Mouse (Mus musculus): ENCODE measurements around the gene Adam12. TPM values are rescaled to one million over a fixed set of nuclear protein-coding genes. Genes with fewer than 3 reads are reported as not detected.

Gene Adam12
- polyA plus RNA-seq, 1 experiment from 2014 or later: 50.9 TPM

DNA sequence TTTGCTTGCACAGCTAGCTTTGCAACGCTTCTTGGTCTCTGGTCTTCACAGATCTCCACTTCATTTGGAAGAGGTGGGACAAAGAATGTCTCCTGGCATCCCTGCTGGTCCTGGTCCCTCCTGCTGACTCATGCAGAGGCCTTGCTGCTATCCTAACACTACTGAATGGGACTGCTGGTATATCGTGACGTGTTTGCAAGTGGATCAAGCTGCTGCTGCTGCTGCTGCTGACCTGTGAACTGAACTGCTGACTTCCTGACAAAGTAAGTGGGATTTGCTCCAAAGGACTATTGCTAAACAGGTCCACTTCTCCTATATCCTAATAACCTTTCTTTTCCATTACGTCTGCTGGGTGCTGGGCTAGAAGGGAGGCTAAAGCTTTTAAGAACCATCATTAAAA lies 56.7 kb downstream of the Adam12 start:
- no peak for TF ChIP-seq CTCF (IDR thresholded peaks at IDR 0.05; ENCODE audit: low read depth)
- Histone ChIP-seq H3K9me3 (ENCODE audit: low read depth, low read length) (no peaks in the 10 kb centered on the region), H3K4me2 (no peak overlapping the region), H3K27me3 (ENCODE audit: insufficient read depth, low read length) (no peaks in the 10 kb centered on the region), H3K9ac (no peak overlapping the region), H3K4me3 (ENCODE audit: low read depth, low read length) (no peak overlapping the region), H3K4me1 (ENCODE audit: insufficient read depth) (no peaks in the 10 kb centered on the region), H3K36me3 (ENCODE audit: insufficient read depth) (peaks cover 14% of the 10 kb centered on the region), H3K27ac (ENCODE audit: low read depth) (no peak overlapping the region)
- WGBS: 65% methylated on average over 4 of the region's 4 CpGs
- peak; percentile 26 for DNase-seq
- ATAC-seq (ENCODE audit: insufficient read depth): no peak

DNA sequence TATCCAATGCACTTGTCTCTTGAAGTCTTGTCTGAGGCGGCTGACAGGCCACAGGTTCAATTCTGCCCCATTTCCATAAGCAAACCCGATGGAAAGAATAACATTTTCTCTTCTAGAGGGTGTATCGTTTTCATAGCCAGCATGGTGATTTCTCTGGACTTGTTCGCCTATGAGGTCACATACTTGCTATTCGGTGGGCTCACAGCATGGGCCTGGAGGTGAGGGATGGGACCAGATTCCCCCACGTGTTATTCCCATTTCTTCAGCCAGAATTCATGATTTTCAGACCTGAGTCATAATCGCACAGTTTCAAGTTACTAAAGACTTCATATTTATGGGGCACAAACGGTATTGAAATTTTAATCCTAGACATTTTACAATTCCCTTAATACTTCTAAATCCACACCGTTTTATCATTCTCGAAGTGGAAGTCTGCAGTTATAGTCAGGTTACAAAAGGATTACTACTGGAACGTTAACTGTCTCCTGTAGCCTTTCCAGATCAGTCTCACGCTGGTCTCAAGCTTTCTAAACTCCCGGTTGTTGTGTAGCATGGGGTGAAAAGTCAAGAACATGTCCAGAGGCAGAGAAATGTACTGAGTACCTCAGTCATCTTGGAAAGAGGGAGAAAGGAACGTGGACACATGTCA lies 58.4 kb downstream of the Adam12 start:
- TF ChIP-seq CTCF (IDR thresholded peaks at IDR 0.05; ENCODE audit: low read depth): no peak
- H3K4me1 ChIP-seq (ENCODE audit: insufficient read depth): no peaks in the 10 kb centered on the region
- ATAC-seq (ENCODE audit: insufficient read depth) (no peak), DNase-seq (no peak)
- peaks cover 22% of the 10 kb centered on the region for H3K36me3 ChIP-seq (ENCODE audit: insufficient read depth)
- H3K27ac ChIP-seq (ENCODE audit: low read depth): no peak overlapping the region
- no peaks in the 10 kb centered on the region for H3K27me3 ChIP-seq (ENCODE audit: insufficient read depth, low read length)
- H3K9me3 ChIP-seq (ENCODE audit: low read depth, low read length): no peaks in the 10 kb centered on the region
- H3K4me3 ChIP-seq (ENCODE audit: low read depth, low read length): no peak overlapping the region
- no peak overlapping the region for H3K9ac ChIP-seq
- 83% methylated on average over 14 of the region's 14 CpGs for WGBS
- no peak overlapping the region for H3K4me2 ChIP-seq

DNA sequence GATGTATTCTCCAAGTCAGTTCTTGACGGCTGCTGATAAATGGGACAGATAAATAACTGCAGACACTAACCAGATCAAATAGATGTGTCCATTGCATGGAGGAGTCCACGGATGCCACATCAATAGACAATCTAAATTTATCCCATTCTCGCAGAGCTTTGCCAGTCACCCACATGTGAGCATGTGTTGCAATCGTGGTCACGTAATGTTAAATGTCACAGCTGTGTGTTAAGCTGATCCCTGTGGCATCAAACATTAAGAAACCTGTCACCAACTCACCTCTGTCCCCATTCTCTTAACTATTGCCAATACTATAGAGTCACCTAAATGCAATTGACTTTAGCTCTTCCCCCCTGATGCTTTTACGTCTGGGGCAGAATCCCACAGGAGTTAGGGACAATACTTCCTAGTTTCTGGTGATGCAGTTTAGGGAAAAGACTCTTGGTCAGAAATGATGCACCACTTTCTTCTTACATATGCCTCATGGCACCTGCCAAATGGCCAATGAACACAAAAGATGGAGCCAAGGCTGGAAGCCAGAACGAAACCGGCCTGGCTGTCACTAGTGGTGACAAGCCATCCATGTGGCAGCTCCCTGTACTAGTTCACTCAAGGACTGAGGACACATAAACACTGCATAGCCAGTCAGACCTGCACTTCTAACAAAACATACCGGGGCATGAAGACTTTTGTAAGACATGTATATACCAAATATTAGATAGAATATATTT lies 61.6 kb downstream of the Adam12 start:
- H3K27me3 ChIP-seq (ENCODE audit: insufficient read depth, low read length): no peaks in the 10 kb centered on the region
- H3K4me2 ChIP-seq: no peak overlapping the region
- no peak for TF ChIP-seq CTCF (IDR thresholded peaks at IDR 0.05; ENCODE audit: low read depth)
- no peak for ATAC-seq (ENCODE audit: insufficient read depth)
- no peak overlapping the region for H3K9ac ChIP-seq
- peaks cover 5% of the 10 kb centered on the region; the same call in 1 of the 2 replicates for H3K4me1 ChIP-seq (ENCODE audit: insufficient read depth)
- no peak for DNase-seq
- H3K4me3 ChIP-seq (ENCODE audit: low read depth, low read length): no peak overlapping the region
- no peaks in the 10 kb centered on the region for H3K9me3 ChIP-seq (ENCODE audit: low read depth, low read length)
- H3K27ac ChIP-seq (ENCODE audit: low read depth): no peak overlapping the region
- peaks cover 22% of the 10 kb centered on the region for H3K36me3 ChIP-seq (ENCODE audit: insufficient read depth)
- 82% methylated on average over 9 of the region's 9 CpGs for WGBS

DNA sequence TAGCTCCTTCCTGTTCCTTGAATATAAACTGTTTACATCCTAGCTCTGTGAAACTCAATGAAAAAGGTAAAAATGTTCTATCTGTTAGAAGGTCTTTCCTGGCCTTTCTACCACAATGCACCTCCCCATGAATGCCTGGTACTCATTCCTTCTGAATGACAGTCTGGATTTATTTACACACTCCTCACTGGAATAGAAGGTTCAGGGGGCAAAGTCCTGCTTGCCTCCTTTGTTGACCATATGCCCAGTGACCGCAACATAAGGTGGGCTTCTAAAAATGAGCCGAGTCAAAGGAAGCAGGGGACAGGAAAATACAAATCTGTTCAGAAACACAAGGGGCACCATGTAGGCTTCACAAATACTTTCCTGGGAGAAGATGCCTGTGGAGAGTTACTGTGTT lies 62.2 kb downstream of the Adam12 start:
- Histone ChIP-seq H3K27ac (ENCODE audit: low read depth) (no peak overlapping the region), H3K36me3 (ENCODE audit: insufficient read depth) (peaks cover 22% of the 10 kb centered on the region), H3K4me1 (ENCODE audit: insufficient read depth) (peaks cover 5% of the 10 kb centered on the region; the same call in 1 of the 2 replicates), H3K4me3 (ENCODE audit: low read depth, low read length) (no peak overlapping the region), H3K27me3 (ENCODE audit: insufficient read depth, low read length) (no peaks in the 10 kb centered on the region), H3K9ac (no peak overlapping the region), H3K4me2 (no peak overlapping the region), H3K9me3 (ENCODE audit: low read depth, low read length) (no peaks in the 10 kb centered on the region)
- WGBS: 84% methylated on average over 2 of the region's 2 CpGs
- DNase-seq: no peak
- ATAC-seq (ENCODE audit: insufficient read depth): no peak
- no peak for TF ChIP-seq CTCF (IDR thresholded peaks at IDR 0.05; ENCODE audit: low read depth)

DNA sequence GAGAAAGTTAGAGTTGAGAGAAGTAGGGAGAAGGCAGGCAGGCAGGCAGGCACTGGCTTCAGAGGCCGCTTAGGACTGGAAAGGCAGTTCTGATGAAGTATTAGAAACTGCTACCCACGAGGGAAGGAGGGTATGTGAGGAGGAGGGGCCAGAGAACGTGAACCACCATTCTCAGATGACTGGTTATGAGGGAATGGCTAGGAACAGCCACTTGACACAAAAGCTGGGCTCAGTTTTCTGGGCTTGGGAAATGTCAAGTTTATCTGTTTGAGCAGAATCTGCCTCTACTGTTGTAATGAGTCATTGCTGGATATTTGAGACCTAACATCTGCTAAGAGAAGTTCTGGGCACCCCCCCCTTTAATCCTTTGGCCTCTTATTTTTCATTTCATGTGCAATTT lies 64.4 kb downstream of the Adam12 start:
- peaks cover 9% of the 10 kb centered on the region for H3K4me1 ChIP-seq (ENCODE audit: insufficient read depth)
- WGBS: 13% methylated on average over 3 of the region's 3 CpGs
- no peaks in the 10 kb centered on the region for H3K27me3 ChIP-seq (ENCODE audit: insufficient read depth, low read length)
- no peak overlapping the region for H3K4me2 ChIP-seq
- H3K27ac ChIP-seq (ENCODE audit: low read depth): peak overlapping the region; percentile 3; the same call in 1 of the 2 replicates
- no peaks in the 10 kb centered on the region for H3K9me3 ChIP-seq (ENCODE audit: low read depth, low read length)
- no peak overlapping the region for H3K9ac ChIP-seq
- peaks cover 20% of the 10 kb centered on the region for H3K36me3 ChIP-seq (ENCODE audit: insufficient read depth)
- ATAC-seq (ENCODE audit: insufficient read depth) (peak; percentile 65), DNase-seq (peak; percentile 60)
- H3K4me3 ChIP-seq (ENCODE audit: low read depth, low read length): no peak overlapping the region
- no peak for TF ChIP-seq CTCF (IDR thresholded peaks at IDR 0.05; ENCODE audit: low read depth)

DNA sequence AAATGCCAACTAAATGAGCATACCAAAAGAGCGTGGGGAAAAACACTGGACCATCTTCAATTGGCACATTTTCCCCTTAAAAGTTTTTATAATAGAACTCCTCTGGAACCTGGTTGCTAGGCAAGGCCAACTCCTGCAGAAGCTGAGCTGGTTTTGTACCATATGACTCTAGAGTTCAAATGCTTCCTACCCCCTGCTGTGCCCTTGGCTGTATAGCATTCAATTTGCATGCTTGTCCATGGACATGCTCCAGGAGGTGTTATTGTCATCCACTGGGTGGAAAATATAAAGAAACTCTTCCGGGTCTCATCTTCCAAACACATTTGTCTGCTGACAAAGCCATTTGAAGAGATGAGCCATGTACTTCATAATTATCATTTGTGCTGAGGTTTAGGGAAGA lies 68.2 kb downstream of the Adam12 start:
- DNase-seq: no peak
- no peak for TF ChIP-seq CTCF (IDR thresholded peaks at IDR 0.05; ENCODE audit: low read depth)
- 87% methylated on average over 2 of the region's 2 CpGs for WGBS
- peaks cover 12% of the 10 kb centered on the region for H3K4me1 ChIP-seq (ENCODE audit: insufficient read depth)
- no peak overlapping the region for H3K4me2 ChIP-seq
- H3K27ac ChIP-seq (ENCODE audit: low read depth): no peak overlapping the region
- H3K4me3 ChIP-seq (ENCODE audit: low read depth, low read length): no peak overlapping the region
- H3K9me3 ChIP-seq (ENCODE audit: low read depth, low read length): no peaks in the 10 kb centered on the region
- no peaks in the 10 kb centered on the region for H3K36me3 ChIP-seq (ENCODE audit: insufficient read depth)
- H3K27me3 ChIP-seq (ENCODE audit: insufficient read depth, low read length): no peaks in the 10 kb centered on the region
- no peak overlapping the region for H3K9ac ChIP-seq
- ATAC-seq (ENCODE audit: insufficient read depth): no peak

DNA sequence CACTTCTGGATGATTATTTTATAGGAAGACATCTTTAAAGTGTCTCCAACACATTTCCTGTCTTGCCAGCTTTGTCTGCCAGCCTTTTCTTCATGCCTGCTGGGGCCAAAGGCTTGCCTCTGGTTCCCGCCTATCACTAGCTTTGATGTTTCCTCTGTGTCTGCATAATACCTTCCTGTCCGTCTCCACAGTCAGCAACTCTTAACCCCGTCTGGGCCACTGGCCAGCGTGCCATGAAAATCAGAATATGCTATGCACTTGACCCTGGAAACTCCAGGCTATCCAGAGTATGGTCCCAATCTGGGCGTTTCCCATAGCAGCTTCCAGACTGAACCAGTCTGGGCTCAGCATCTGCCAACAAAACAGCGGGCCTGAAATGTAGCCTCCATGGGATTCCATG lies 69.1 kb downstream of the Adam12 start:
- Histone ChIP-seq H3K9me3 (ENCODE audit: low read depth, low read length) (no peaks in the 10 kb centered on the region), H3K4me3 (ENCODE audit: low read depth, low read length) (no peak overlapping the region), H3K4me1 (ENCODE audit: insufficient read depth) (peaks cover 12% of the 10 kb centered on the region), H3K4me2 (no peak overlapping the region), H3K27me3 (ENCODE audit: insufficient read depth, low read length) (no peaks in the 10 kb centered on the region), H3K36me3 (ENCODE audit: insufficient read depth) (no peaks in the 10 kb centered on the region), H3K27ac (ENCODE audit: low read depth) (0 out of 2 replicates have a peak overlapping the region, but pooled peaks have one; percentile 6), H3K9ac (no peak overlapping the region)
- whole genome bisulfite sequencing: 49% methylated on average over 6 of the region's 6 CpGs
- peak; percentile 61 for DNase-seq
- no peak; the same call in 1 of the 2 replicates for ATAC-seq (ENCODE audit: insufficient read depth)
- no peak for TF ChIP-seq CTCF (IDR thresholded peaks at IDR 0.05; ENCODE audit: low read depth)

All from lung, embryonic 14.5 days (tissue).